Mouse (Mus musculus): ENCODE results near the gene BC048679.
A peak's percentile ranks its signal among the peaks of the same experiment; 100 is the strongest.

Gene BC048679

GRCm38 (mm10) chr7:81475221-81475620 lies 22.9 kb downstream of the BC048679 start:
- peak; percentile 25 for DNase-seq

GRCm38 (mm10) chr7:81464906-81465450 lies 33.1 kb downstream of the BC048679 start:
- no peak for DNase-seq

GRCm38 (mm10) chr7:81464116-81464515 lies 34.0 kb downstream of the BC048679 start:
- DNase-seq: peak; percentile 60

GRCm38 (mm10) chr7:81462815-81463214 lies 35.3 kb downstream of the BC048679 start:
- DNase-seq: no peak

GRCm38 (mm10) chr7:81455155-81455651 lies 42.9 kb downstream of the BC048679 start, which contains the start of gene Cpeb1:
Gene Cpeb1, minus strand, starts transcription at chr7:81455465.
- DNase-seq: no peak

GRCm38 (mm10) chr7:81454331-81455039 lies 43.6 kb downstream of the BC048679 start:
- peak; percentile 44 for DNase-seq

- peak; percentile 82 for DNase-seq
These were observed 44.4 kb downstream of the BC048679 start for GRCm38 (mm10) chr7:81453443-81454274.

GRCm38 (mm10) chr7:81452971-81453441 lies 45.1 kb downstream of the BC048679 start:
- DNase-seq: no peak

All from thymus, postnatal 4 days (tissue).